Mouse (Mus musculus): Measurements from ENCODE around the gene Car3.
"Not testable (repeated sequence)": the region's sequence is repeated elsewhere in the genome, so short reads cannot be mapped to it uniquely, and the experiment has no call there.

Car3 gene

DNA sequence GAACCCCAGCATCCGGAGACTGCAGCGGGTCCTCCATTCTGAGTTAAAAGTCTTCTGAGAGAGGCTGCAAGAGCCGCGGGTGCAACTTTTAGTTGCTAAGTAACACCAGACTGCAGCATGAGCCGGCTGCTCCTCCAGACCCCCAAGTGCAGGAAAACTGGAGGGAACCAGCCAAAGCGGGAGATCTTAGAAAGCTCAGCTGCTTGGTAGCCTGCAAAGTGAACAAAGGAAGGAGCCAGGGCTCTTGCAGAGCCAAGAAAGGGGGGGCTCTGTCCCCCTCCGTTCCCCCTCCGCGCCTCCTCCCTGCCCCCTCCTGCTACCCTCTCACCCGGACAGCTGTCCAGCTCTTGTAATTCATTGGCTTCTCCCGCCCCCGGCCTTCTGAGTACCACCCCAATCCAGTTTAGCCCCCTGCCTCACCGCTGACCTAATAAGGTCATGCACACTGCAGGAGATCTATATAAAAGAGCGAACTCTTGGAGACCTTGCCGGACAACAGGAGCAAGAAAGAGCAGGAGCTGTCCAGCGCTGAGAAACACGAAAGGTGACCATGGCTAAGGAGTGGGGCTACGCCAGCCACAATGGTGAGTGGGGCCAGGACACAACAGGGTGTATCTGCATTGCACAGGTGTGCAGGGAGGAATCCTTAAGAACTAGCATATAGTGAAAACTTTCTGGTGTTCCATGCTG lies at the start of gene Car3:
Car3 (plus strand) TSS at position 491 of the 690 bp plus-strand sequence.
- in situ Hi-C loops (cut with MboI, MseI): no loop called here

GRCm38 (mm10) chr3:14815396-14815795 lies 47.9 kb upstream of the Car3 start:
- in situ Hi-C loops (cut with MboI, MseI): not testable (repeated sequence)

DNA sequence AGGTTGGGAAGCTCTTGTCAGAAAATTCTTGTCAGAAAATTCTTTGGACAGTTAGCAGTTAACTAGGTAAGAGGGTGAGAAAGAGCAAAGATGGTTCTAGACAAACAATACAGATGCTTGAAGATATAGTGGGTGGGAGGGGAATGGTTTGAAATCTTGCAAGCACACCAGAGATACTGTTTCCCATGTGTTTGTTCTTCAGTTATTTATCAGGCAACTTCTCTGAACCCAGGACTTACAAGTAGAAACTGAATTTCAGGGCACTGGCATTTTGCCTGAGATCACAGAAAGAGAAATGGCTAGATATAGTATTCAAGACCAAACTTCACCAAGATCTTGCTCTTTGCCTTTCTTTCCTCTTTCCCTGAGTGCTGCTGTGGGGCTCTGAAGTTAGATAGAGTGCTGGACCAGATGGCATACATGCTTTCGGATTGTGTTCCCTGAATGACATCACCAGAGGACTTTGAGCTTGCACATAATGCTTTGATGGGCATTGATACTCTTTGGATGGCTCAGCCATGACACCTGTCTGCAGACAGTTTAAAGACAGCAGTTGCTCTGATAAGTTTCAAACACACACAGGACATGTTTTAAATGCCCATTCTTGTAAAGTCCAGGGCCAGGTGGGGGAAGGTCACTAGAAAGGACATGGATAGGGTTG lies 43.3 kb upstream of the Car3 start:
- in situ Hi-C loops (cut with MboI, MseI): no loop called here

DNA sequence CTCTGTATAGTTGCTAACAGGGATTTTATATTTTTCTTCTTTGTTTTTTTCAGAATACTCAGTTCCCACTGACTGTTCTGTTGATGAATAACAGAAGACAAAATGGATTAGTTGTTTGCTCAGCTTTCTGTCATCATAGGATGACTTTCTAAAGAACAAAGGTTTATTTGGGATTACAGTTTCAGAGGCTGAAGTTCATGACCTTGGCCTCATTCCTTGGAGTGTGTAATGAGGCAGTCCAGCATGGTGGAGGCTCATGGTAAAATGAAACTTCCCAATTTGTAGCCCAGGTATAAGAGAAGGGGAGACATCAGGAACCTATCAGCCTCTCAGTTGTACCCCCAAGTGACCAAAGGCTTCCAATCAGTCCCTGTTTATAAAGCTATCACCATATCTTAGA lies 34.4 kb upstream of the Car3 start:
- in situ Hi-C loops (cut with MboI, MseI): no loop called here

DNA sequence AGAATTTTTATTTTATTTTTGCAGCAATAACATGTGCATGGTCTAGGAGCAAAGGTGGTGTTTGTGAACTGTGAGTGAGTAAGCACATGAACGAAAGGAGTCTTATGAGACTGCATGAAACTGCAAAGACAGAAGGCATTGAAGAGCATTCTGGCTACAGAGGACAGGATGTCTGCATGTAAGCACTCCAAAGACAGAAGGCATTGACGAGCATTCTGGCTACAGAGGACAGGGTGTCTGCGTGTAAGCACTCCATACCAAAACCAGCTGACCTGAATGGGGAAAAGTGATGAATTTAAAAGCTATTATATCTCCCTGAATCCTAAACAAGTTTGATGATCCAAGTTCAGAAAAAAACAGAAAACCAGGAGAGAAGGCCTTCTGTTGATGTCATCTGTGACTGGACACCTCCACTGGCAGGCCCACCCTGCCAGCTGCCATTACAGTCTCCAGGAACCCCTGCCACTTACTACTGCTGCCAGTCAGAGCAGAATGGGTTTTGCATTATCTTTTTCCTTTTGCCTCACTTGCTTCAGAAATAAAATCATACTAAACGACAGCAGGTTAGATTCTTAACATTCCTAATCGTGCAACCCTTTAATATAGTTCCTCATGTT lies 32.0 kb upstream of the Car3 start:
- in situ Hi-C loops (cut with MboI, MseI): no loop called here

DNA sequence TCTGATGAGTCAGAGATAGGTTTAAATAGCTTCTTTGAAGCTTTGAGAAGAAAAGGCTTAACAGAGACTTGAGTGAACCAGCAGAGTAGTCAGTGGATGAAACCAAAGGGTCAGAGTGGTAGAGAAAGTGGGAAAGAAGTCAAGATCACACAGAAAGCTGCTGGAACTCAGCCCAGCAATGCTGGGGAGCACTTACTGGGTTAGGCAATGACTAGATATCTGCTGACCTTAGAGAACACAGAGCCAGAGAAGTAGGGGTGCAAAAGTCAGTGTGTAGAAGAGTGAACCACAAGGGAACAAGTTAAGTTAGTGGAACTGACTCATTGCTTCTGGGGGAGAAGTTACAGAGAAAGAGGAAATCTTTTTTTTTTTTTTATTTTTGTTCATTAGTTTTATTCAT lies 30.5 kb upstream of the Car3 start:
- in situ Hi-C loops (cut with MboI, MseI): no loop called here

- in situ Hi-C loops (cut with MboI, MseI): no loop called here
Measured at GRCm38 (mm10) chr3:14838936-14839335, 24.4 kb upstream of the Car3 start.

- in situ Hi-C loops (cut with MboI, MseI): no loop called here
Measured at GRCm38 (mm10) chr3:14839466-14840118, 23.7 kb upstream of the Car3 start.

GRCm38 (mm10) chr3:14848587-14849254 lies 14.6 kb upstream of the Car3 start:
- in situ Hi-C loops (cut with MboI, MseI): no loop called here

- in situ Hi-C loops (cut with MboI, MseI): no loop called here
Measured at GRCm38 (mm10) chr3:14853966-14854365, 9.3 kb upstream of the Car3 start.

GRCm38 (mm10) chr3:14854446-14854845 lies 8.9 kb upstream of the Car3 start:
- in situ Hi-C loops (cut with MboI, MseI): no loop called here

GRCm38 (mm10) chr3:14857874-14858273 lies 5.4 kb upstream of the Car3 start:
- in situ Hi-C loops (cut with MboI, MseI): no loop called here

DNA sequence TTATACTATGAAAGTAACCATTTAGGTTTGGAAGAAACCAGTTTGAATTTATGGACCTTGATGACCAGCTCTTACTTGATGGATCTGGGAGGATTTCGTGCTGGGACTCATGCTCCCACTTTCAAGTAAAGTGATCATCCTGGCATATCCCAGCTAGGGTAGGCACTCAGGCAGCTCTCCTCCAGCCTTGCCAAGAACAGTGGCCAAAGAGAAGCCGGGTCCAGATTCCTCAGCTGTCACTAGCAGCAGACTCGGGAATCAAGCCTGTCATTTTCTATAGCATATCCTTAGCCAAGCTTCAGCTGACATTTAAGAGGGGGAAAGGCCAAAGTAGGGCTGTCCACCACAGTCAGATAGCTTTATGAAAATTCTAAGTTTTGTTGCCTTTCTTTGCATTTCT lies 3.0 kb upstream of the Car3 start:
- in situ Hi-C loops (cut with MboI, MseI): no loop called here

GRCm38 (mm10) chr3:14861165-14861564 lies 2.1 kb upstream of the Car3 start:
- in situ Hi-C loops (cut with MboI, MseI): no loop called here

DNA sequence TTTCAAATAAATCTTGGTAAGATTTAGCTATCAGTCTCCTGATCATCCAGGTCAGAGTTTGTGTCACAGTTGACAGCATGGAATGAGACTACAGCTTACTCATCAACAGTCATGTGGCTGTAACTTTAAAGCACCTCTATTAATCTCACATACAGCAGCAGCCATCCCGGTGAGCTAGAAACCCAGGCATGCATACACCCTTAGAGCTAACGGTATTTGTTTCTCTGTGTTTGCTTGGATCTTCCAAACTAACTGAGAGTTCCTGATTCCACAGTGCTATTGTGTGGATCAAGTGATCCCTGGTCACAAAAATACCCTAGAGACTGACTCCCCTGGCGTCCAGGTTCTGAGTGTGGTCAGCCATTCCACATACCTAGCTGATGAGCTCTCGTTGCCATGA lies 1.5 kb upstream of the Car3 start:
- in situ Hi-C loops (cut with MboI, MseI): no loop called here

DNA sequence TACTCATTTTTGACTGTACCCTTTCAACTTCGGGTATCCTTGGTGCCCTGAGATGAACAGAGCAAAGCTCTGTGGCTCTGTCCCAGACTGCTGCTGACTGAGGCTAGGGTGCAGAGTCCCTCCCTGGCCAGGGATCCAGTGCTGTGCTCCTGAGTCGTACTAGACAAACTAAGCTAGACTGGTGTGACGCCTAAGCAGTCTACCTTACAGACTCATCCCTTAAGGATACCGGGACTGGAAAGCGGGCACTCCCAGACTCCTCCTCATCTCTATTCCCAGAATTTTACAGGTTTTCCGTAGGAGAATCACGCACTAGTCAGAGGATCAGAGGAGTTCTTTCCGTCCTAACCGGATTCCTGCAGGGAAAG lies 674 bp upstream of the Car3 start:
- in situ Hi-C loops (cut with MboI, MseI): no loop called here

- in situ Hi-C loops (cut with MboI, MseI): no loop called here
Measured at GRCm38 (mm10) chr3:14863922-14864321, 610 bp downstream of the Car3 start.

GRCm38 (mm10) chr3:14865941-14866340 lies 2.6 kb downstream of the Car3 start:
- in situ Hi-C loops (cut with MboI, MseI): no loop called here

DNA sequence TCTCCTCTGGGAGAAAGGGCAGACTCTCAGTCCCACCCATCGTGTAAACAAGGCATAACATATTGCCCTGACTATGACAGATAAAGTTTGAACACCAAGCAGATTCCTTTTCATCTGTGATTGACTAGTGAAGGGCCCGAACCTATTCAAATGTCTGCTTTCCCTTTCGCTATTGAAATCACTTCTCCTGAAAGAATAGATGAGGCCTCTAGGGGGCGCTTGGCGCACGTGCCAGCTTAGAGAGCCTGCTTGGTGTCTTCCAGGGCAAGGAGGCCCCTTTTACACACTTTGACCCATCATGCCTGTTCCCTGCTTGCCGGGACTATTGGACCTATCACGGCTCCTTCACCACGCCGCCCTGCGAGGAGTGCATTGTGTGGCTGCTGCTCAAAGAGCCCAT lies 6.5 kb downstream of the Car3 start:
- in situ Hi-C loops (cut with MboI, MseI): loop anchor here (5.0 kb wide), 1 partner anchor 323 kb away; no protein-coding TSS in a partner anchor

DNA sequence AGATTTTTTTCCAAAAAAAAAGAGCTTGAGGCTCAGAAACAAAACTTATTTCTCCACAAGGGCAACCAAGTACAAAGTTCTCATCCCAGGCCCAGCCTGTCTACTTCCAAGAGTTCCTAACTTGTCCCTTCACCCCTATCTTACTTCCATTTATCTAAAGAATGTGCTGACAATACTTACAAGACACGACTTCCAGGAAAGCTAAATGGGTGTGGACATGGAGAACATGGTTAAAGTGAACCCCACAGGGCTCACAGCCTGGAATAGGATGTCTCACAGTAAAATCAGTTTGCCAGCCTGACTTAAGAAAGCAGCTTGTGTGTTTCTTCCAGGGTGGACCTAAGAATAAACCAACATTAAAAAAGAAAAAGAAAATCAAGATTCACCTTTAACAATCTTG lies 7.2 kb downstream of the Car3 start:
- in situ Hi-C loops (cut with MboI, MseI): loop anchor here (5.0 kb wide), 1 partner anchor 322 kb away; no protein-coding TSS in a partner anchor

- in situ Hi-C loops (cut with MboI, MseI): loop anchor here (5.0 kb wide), 1 partner anchor 321 kb away; no protein-coding TSS in a partner anchor
Measured at GRCm38 (mm10) chr3:14871386-14871785, 8.1 kb downstream of the Car3 start.

Data from T-helper 1 cell (primary cell).